Mouse (Mus musculus) mouse trophoblast stem cell (cell line): ENCODE results near the gene Ccdc13.

ENCODE experiments used
- in situ Hi-C, 2 experiments: fragments of 300-500 bp; cut with MseI, MboI; formaldehyde crosslinking; loops; 2 replicates in 1 of 2; 3 replicates in 1 of 2; pipeline ENCODE4 v1.15.1; 2025

The Ccdc13 gene

DNA sequence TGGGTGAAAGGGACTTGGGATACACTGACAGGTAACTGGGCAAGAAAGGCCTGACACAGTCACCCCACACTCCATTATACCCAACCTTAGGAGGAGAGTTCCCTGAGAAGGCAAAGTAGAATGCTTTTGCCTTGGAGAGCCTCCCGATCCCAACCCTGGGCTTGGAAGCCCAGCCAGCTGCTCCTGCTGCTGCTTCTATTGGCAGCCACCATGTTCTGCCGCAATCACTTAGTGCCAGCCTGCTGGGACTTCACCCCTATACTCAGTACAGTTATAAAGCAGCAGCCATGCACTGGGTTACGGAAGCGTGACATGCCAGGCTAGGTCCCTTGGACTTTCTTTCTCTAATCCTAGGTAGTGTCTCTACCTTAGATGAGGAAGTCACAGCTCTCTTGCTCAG, 7.9 kb upstream of the Ccdc13 start:
- in situ Hi-C loops, result no loop called here

DNA sequence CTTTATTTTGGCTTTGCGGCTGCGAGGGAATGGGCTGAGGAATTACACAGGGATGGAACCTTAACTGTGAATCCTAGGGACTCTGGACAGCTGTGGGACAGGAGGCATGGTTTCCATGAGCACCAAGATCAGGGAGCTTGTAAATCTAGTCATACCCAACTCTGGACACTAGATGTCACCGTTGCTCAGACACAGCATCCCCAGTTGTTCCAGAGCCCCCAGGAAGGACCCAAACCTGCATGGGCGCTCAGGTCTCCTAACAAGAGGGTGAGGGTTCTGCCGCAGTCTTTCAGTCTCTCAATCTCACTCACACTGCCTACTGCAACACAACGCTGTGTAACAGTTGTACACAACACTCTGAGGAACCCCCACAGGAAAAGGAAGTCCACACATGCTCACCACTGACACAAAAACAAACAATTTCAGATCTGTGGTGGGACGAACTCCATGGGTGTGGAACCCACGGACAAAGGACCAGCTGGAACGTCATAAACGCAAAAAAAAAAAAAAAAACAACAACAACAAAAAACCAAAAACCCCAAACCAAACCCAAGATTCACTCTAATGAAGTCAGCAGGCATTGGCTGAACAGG, 7.4 kb upstream of the Ccdc13 start:
- in situ Hi-C loops, result no loop called here

DNA sequence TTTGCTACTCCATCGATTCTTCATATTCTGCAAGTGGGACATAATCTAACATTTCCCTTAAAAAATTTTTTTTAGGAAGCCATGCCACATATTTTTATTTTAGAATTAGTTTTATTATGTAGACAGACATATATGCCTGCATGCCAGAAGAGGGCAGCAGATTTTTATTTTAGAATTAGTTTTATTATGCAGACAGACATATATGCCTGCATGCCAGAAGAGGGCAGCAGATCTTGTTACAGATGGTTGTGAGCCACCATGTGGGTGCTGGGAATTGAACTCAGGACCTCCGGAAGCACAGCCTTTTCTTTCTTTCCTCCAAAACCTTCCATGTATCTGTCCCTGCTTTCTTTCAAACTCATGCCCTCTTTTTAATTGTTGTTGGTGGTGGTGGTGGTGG, 3.7 kb upstream of the Ccdc13 start:
- in situ Hi-C loops, result no loop called here

DNA sequence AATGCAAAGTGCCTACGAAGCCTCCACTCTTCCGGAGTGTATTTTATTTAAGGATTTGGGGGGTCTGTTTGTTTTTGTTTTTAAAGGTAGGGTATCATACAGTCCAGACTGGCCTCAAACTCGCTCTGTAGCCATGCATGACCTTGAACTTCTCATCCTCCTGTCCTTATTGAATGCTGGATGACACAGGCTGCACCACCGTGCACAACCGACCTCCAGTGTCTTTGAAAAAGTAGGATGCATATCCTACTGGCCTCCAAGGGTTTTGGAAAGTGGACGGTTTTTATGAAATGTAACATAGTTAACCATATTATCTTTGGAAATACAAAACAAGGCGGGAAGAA, 333 bp upstream of the Ccdc13 start:
- in situ Hi-C loops, result no loop called here

DNA sequence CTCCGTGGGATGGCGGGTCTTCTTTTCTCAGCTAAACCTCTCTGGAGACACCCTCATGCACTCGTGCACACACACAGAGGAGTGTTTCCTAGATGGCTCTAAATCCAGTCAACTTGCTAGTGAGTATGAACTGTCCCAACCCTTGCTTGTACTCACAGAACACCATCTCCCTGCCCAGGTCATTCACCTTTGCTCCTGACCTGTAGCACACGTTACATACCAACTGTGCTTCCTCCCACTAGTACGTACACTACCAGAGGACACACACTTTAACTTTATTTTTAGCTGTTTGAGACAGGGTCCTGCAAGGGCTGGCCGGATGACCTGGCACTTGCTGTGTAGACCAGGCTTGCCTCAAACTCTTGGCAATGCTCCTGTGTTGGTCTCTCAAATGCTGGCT, 1.3 kb downstream of the Ccdc13 start:
- in situ Hi-C loops, result no loop called here

DNA sequence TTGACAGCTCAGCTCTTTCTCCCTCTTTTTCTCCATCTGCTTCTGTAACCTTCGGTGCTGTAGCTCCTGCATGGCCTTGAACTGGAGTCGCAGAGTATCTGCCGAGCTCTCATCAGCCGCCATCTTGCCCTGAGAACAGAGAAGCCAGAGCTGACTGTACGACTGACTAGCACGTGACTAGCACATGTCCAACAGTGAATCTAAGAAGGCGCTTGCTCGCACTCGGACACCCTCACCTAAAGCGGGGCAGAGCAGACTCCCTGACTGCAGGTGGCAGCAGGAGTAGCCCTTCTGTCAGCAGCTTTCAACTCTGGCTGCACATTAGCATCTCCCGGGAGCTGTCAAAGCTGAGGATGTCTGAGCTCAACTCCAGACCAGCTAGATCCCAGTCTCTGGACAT, 5.4 kb downstream of the Ccdc13 start:
- in situ Hi-C loops, result no loop called here

DNA sequence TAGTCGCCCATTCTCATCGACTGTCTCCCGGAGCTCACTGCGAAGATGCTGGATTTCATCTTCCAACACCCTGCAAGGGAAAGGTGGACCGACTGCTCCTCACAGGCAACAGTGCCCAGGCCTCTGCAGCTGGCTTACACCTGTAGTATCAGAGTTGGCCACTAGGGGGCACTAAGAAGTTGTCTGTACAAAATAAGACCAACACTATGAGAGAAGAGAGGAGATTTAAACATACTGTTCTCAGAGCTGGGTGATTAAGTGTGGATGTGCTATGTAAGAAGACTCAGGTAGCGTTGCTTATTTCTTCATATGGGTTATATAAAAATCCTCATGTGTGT, 8.3 kb downstream of the Ccdc13 start:
- in situ Hi-C loops, result no loop called here

DNA sequence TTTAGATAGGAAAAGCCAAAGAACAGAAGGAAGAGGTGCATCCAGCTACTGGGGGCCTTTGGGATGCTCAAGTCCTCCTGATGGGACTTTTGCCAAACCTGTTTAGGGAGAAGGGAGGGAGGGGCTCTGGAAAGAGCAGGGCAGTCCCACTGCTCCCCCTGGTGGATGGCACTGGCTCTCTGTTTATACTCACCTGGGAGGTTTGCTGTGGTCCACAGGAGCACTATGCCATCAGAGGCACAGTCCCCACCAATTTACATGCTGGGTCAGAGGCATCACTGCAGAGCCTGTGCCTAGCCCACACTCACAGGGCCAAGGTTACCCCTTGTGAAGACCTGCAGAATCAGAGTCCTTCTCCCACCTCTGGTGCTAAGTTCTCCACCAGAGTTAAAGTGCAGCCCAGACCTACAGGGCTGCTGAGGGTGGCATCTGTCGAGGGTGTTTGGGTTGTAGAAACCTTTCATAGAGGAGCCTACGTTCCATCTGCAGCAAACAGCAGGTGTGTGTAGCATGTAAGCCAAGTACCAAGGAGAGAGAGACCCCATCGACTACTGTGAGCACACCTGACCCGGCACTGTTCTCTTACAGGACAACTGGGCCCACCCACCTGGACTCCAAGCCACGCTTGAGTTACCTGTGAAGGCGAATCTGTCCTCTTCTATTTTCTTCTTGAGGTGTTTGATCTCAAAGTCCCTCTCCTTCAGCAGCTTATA, 8.9 kb downstream of the Ccdc13 start:
- in situ Hi-C loops, result no loop called here

DNA sequence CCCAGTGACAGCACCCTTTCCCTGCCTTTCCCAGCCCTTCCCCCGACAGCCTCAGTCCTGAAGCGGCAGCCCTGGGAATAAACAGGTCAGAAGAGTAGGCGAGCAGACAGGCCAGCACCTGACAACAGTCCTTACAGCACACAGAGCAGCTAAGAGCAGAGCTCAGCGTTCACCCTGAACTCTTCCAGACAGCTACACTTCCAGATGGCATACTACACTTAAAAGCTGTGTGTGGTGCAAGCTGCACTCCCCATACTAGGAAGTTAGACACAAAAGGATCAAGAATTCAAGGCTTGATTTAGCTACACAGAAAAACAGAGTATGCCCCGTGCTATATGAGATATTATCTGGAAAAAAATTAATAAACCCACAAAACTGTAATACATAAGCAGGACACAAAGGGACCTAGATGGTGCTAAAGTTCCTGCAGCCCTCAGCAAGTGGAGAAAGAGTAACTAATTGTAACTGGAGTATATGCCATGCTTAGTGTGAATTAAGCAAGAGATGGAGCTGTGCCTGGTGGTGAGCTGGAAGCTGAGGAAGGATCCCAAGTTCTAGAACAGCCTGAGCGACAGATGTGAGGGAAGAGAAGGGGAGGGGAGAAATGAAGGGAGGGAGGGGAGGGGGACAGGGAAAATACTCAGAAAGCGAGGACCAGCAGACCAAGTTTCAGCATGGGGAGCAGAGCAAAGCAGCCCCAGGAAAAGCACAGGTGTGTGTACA, 9.8 kb downstream of the Ccdc13 start:
- in situ Hi-C loops, result loop anchor here in 1 of 2 experiments (5.0 kb wide), 1 partner anchor 52 kb away; the partner anchor contains the start of gene Klhl40

DNA sequence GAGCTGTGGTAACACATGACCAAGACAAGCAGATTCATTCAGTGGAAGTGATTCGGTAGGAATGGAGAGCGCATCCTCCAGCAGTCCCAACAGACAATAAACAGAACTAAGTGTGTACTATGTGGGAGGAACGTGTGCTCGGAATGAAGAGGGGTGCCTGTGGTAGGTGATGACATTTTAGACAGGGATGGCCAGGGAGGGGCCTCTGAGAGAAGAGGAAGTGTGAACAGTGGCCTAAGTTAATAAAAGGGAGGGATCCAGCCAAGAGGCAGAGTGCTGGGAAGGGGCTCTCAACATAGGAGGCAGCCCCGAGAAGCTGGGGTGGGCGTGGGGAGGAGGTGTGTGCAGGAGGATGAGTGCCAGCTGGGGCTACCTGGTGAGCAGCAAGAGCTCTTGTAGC, 10.9 kb downstream of the Ccdc13 start:
- in situ Hi-C loops, result loop anchor here in 1 of 2 experiments (5.0 kb wide), 1 partner anchor 51 kb away; the partner anchor contains the start of gene Klhl40

DNA sequence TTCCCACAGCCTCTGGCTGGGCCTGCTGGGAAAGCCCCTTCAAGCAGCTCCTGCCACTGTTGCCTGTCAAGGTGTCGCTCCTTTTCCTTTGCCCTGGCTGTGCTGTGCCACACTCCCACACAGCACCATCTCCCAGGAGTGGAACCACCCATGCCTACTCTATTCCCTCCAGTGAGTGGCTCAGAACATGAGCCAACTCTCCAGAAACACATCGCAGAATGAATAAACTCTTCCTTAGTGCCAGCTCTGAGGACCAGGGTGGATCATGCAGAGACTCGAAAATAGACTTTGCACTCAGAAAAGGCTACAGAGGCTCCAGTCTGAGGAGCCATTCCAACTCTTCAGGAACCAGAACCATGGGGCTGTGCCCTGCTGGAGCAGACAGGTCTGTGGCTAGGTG, 12.9 kb downstream of the Ccdc13 start:
- in situ Hi-C loops, result loop anchor here in 1 of 2 experiments (5.0 kb wide), 1 partner anchor 49 kb away; the partner anchor contains the start of gene Klhl40

DNA sequence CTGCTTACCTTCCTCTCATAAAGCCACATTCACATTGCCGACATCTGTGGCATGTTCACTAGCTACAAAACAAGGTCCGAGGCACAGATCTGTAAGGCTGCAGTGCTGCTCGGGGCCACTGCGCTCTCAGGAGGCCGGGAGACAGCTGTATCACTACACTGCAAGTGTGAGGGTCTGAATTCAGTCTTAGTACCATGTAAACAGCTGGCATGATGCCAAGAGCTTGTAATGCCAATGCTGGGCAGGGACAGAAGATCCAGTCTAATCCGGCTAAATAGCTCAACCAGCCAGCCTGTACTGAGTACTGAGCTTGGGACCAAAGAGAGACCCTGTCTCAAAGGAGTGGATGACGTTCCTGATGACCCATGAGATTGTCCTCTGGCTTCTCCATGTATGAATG, 15.3 kb downstream of the Ccdc13 start:
- in situ Hi-C loops, result no loop called here

DNA sequence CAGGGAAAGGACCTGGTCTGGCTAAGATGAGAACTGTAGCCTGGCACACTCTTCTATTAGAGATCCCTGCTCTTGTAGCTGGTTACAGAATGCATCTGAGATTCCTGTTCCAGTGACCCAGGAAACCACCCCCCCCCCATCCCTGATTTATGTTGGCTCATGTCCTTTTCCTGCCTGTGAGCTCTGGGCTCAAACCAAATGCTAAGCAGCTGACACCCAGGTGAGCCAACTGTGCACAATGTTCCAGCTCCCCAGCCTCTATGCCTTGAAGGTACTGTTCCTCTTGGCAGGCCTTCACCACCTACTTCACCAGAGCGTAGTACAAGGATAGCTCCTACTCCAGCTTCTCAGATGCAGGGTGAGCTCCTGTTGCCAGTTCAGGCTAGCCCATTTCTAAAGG, 16.2 kb downstream of the Ccdc13 start:
- in situ Hi-C loops, result no loop called here

DNA sequence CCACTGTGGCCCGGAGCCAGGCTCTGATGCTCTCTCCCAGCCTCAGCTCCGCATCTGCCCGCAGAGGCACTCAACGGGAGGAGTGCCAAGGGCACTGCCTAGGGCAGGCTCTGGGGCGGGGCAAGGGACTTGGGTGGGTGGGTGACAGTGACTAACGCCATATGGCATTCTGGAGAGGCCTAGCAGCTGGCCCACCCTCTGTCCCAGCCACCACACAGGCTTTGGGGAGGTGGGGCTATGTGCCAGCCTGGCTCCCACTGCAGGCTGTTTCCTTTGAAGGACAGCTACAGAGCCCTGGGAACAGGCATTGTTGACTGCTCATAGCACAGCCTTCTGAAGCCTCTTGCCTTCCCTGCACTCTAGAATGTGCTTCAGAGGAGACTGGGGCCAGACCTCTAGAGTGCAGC, 16.7 kb downstream of the Ccdc13 start:
- in situ Hi-C loops, result no loop called here

DNA sequence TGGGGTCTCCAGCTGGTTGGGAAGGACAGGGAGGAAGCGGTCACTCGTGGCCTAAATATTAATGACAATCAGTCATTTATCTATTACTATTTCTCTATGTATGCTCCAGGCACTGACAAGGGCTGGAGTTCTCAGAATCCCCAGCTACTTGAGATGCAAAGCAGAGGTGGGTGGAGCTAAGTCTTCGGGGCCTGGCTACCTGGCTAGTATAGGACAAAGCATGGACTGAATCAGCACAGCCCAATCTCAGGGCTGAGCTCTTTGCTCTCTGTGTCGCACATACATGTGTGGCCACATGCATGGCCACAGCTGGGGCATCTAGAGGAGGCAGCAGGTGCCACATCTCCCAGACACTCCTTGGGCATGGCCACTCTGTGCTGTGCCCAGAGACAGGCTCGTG, 18.5 kb downstream of the Ccdc13 start:
- in situ Hi-C loops, result no loop called here

DNA sequence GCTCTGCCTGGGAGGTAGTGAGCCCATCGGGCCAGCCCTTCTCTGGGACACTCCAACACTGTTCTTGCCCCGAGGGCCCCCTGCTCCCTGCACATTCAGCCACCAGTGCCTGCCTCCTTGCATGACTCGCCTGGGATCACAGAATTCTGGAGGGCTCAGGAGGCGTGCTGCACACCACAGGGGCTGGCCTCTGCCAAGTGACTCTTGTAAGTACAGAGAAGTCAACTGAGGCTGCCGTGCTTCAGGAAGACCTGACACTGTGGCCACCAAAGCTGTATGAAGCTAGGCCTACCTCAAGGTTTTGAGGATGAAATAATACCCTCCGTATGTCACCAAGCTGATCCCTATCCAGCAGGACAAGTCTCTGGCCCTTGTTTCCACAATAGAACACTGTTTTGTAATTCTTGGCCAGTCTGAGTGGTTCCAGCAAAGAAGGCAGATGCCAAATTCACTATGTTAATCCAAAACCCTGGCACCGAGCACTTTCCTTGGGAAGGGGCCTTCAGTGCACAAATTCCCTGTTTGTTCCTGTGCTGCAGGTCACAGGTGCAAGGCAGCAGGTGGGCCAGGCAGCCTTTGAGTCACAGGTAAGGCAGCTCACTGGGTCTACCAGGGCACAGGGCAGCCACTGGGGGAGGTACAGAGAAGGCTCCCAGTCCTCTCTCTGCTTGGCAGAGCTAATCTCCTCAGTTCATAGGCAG, 19.3 kb downstream of the Ccdc13 start:
- in situ Hi-C loops, result no loop called here

DNA sequence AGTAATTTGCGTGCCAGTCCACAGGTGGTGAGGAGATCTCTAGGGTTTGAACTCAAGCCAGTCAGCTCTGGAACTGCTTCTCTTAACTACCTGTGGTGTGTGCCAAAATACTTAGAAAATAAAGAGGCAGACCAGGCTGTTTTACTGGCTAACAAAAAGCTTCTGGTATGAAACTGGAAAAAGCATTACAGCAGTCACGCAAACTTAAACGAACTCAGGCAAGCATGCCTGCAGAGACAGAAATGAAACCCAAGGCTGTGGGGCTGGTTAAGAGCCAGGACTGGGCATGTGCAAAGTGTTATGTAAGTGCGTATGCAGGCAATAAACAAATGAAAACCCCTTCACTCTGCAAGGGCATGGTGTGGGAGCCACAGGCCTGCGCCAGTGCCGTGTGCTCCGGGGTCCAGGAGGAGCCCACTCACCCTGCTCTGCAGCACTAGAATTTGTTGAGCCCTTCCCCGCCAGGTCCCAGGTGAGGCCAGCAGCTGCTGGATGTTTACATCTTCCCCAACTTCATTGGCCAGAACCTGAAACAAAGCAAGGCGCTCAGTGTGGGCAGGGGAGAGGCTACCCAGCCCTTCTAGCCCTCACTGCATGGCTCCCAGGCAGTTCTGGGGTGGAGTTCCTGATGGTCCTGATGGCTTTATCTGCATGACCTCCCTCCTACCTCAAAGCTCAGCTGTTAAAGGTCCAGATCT, 20.0 kb downstream of the Ccdc13 start:
- in situ Hi-C loops, result no loop called here

DNA sequence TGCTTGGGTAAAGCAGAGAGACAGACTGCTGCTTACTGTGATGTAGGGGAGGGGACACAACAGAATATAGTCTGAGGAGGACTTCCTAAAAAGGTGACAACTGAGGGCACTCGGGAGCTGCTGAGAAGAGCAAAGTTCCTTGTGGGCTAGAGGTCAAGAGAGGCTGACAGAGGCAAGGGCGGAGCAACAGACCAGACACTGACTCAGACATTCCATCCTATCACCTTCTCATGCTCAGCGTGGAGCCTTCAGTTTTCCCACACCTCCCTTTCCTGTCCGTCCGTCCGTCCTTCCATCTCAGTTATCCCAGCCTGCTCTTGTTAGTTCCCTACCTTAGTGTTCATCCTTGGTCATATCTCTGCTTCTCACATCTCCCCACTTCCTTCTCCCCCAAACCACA, 24.1 kb downstream of the Ccdc13 start:
- in situ Hi-C loops, result no loop called here

DNA sequence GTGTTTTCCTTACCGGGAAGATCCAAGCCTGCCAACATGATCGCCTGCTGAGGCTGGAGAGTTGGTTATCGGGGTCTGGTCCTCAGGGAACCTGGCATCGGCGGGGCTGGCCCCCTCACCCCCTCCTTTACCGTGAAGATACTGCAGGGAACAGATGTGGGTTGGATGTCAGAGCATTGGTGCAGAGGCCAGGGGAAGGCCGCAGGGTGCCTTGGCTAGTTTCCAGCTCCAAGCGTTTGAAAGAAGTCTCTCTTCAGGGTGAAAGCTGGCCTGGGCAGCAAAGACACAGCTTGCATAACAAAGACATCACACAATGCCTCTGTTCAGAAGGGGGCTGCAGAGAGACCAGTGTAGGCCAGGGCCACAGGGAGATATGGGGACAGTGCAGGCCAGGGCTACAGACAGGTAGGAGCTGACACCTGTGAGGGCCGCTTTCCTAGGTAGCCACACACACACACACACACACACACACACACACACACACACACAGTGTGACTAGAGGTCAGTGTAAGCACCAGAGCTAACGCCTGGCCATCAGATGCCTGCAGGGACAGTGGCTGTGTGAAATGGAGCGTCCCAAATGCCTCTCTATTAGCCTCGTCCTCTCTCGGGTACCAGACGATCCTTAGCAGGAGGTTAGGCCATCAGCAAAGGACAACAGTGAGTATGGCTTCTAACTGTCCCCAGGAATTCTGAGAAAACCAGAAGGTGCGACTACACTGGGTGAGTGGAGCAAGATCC, 29.0 kb downstream of the Ccdc13 start:
- in situ Hi-C loops, result no loop called here

DNA sequence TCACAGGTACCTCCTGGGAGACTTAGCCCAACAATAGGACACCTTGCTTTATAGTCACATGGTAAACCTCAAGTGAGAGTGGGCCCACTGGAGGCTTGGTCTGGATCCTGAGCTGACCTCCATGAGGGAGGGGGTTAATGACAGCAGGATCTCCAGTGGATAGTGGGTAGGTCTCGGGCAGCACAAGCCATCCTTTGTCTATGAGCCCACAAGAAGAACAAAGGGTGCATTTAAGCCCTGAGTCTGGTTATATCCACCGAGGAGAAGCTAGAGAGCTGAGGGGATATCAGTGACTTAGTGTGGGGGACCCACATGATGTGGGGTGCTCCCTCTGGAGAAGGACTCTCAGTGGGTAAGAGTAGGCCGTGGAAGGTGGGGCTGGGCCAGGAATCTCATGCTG, 30.8 kb downstream of the Ccdc13 start:
- in situ Hi-C loops, result no loop called here

DNA sequence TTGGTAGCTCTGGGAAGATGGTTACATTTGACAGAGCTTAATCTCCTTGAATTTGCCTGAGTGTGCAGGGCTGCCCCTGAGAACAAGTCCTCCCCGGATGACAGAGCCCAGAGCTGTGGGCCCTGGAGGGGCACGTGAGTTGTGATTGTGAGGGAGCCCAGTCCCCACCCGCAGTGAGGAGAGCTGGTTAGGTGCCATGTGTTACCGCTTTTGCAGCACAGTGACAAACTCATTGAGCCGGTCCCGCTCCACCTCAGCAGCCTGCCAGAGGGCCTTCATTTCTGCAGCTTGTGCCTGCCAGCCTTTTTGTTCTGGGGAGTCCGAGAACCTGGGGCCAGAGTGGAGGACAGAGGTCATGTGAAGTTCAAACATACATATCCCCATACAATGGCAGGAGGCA, 31.3 kb downstream of the Ccdc13 start:
- in situ Hi-C loops, result no loop called here
